Mouse (Mus musculus): Measurements from ENCODE around the gene Ccser1. TPM values are rescaled to one million over a fixed set of nuclear protein-coding genes. Genes with fewer than 3 reads are reported as not detected.

The Ccser1 gene
- polyA plus RNA-seq, 1 experiment from 2014 or later: 6.1 TPM

DNA sequence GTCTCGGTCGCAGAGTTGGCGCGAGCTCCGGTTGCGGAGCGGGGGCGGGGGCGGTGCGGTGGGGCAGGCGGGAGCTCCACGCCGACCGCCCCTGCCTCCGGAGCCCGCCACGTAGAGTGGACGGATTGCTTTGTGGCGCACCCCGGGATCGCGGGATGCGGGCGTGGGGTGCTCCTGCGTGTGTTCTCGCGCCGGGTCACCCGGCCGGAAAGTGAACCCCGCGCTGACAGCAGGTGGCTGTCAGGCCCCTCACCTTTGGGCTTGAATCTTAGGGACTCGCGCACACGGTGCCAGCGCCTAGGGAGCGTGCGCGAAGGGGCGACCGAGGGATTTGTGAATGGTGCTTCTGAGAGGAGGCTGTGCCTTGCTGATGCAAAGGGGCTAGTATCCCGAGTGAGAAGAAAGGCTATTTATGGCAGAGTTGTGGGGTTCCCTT is 650 bp downstream of the Ccser1 start:
- Histone ChIP-seq H3K27ac (peak overlapping the region; percentile 36; the same call in 1 of the 2 replicates), H3K4me3 (replicated peaks) (peak overlapping the region; percentile 51), H3K4me2 (peak overlapping the region; percentile 74), H3K27me3 (replicated peaks) (no peaks in the 10 kb centered on the region), H3K9ac (peak overlapping the region; percentile 47; the same call in 1 of the 2 replicates), H3K36me3 (no peaks in the 10 kb centered on the region), H3K4me1 (peaks cover 3% of the 10 kb centered on the region; the same call in 1 of the 2 replicates), H3K9me3 (no peaks in the 10 kb centered on the region)
- WGBS: under 1% methylated on average over 42 of the region's 42 CpGs
- ATAC-seq (ENCODE audit: insufficient read depth, low FRiP score, low read depth): peak; percentile 38; the same call in 1 of the 2 replicates

DNA sequence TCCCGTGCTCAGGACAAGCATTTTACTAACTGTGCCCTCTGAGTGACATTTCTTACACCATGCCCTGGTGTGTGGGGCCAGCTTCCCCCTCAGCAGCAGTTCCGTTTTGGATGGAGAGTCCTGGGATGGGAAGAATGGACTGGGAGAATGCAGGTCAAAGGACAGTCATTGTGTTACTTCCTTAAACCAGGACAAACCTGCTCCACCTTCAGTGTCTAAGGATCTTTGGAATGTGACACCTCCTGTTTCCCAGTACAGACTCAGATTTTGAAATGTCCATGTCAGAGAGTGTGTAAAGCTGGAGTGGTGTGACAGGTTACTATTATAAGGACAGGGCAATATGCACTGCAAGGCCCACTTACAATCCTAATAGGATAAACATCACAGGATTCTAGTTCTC is 8.9 kb downstream of the Ccser1 start:
- Histone ChIP-seq H3K4me3 (replicated peaks) (no peak overlapping the region), H3K4me1 (0 out of 2 replicates have a peak, but pooled peaks cover 2% of the 10 kb centered on the region), H3K9me3 (no peaks in the 10 kb centered on the region), H3K4me2 (no peak overlapping the region), H3K27me3 (replicated peaks) (no peaks in the 10 kb centered on the region), H3K36me3 (no peaks in the 10 kb centered on the region), H3K27ac (no peak overlapping the region), H3K9ac (no peak overlapping the region)
- ATAC-seq (ENCODE audit: insufficient read depth, low FRiP score, low read depth): no peak
- 59% methylated on average over 2 of the region's 2 CpGs for WGBS

DNA sequence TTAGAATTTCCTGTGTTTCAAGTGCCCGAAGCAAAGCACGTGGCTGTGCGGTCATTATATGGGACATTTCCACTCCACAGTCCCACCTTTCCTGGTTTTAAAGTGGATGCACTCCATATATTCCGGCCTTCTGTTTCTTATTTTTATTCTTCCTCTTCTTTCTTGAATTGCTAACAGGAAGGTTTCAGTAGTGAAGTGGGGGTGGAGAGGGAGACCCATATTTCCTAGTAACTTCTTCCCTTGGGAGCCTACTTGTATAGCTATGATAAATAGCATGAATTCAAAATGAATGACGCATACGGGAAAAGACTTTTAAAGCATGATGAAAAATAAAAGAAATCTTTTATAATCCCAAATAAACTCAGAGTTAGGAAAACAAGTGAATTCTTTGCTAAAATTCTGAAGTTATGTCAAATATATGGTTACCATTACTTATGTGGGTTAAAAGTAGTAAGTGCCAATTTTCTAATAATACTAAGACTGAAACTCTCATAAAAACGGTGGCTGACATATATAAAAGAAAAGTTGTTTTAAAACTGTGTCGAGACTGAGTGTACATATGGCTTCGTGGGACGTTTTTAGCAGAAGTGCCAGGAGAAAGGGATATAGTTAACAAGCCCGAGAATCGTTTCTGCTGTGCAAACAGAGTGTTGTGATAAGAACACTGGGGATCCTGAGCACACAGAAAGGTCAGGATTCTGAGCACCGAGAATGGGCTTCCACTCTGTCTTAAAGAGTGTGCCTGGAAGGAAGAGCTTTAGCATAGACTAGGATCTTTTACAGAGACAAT is 11.7 kb downstream of the Ccser1 start:
- WGBS: 60% methylated on average over 13 of the region's 13 CpGs
- no peak for ATAC-seq (ENCODE audit: insufficient read depth, low FRiP score, low read depth)
- Histone ChIP-seq H3K4me3 (replicated peaks) (no peak overlapping the region), H3K9me3 (no peaks in the 10 kb centered on the region), H3K4me2 (no peak overlapping the region), H3K27ac (no peak overlapping the region), H3K4me1 (0 out of 2 replicates have a peak, but pooled peaks cover 2% of the 10 kb centered on the region), H3K9ac (no peak overlapping the region), H3K36me3 (no peaks in the 10 kb centered on the region), H3K27me3 (replicated peaks) (no peaks in the 10 kb centered on the region)

DNA sequence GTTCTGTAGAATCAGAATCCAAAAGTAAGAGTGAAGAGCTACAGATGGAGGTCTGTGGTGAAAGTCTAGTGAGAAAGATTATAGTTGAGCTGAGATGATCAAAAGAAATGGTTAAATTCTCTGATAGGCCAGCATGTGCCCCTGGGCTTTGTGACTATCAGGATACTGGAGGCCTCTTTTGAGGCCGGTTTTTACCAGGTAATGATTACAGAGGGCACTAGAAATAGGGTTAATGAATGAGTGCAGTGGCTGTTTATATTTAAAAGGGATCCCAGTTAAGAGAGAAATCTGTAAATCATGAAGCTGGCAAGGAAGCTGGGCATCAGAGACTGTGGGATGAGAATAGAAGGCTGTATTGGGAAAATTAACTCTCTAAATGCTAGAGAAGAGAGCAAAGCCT is 23.2 kb downstream of the Ccser1 start:
- Histone ChIP-seq H3K9ac (no peak overlapping the region), H3K27ac (no peak overlapping the region), H3K4me3 (replicated peaks) (no peak overlapping the region), H3K4me2 (no peak overlapping the region), H3K36me3 (no peaks in the 10 kb centered on the region), H3K9me3 (no peaks in the 10 kb centered on the region), H3K27me3 (replicated peaks) (no peaks in the 10 kb centered on the region), H3K4me1 (no peaks in the 10 kb centered on the region)
- ATAC-seq (ENCODE audit: insufficient read depth, low FRiP score, low read depth): no peak
- 45% methylated on average over 1 of the region's 1 CpGs for WGBS

DNA sequence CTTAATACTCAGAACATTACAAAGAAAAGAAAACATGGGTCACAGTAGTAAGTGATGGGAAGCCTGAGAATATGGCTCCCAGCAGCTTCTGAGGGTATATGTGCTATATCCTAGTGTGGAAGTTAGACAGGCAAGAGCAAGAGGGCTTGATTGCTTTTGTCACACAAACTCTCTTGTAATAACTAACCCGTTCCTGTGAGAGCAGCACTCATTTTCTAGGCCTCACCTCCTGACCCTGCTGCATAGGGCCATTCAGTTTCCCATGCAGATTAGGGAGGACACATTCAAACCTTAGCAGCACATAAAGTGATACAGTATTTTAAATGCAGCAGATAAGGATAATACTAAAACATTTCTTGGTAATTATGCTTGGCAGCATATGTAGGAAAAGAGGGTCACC is 25.9 kb downstream of the Ccser1 start:
- 30% methylated on average over 1 of the region's 1 CpGs for WGBS
- H3K4me3 ChIP-seq (replicated peaks): no peak overlapping the region
- H3K9ac ChIP-seq: no peak overlapping the region
- ATAC-seq (ENCODE audit: insufficient read depth, low FRiP score, low read depth): no peak
- no peaks in the 10 kb centered on the region for H3K36me3 ChIP-seq
- H3K4me2 ChIP-seq: no peak overlapping the region
- H3K27me3 ChIP-seq (replicated peaks): no peaks in the 10 kb centered on the region
- no peaks in the 10 kb centered on the region for H3K9me3 ChIP-seq
- H3K27ac ChIP-seq: no peak overlapping the region
- no peaks in the 10 kb centered on the region for H3K4me1 ChIP-seq

DNA sequence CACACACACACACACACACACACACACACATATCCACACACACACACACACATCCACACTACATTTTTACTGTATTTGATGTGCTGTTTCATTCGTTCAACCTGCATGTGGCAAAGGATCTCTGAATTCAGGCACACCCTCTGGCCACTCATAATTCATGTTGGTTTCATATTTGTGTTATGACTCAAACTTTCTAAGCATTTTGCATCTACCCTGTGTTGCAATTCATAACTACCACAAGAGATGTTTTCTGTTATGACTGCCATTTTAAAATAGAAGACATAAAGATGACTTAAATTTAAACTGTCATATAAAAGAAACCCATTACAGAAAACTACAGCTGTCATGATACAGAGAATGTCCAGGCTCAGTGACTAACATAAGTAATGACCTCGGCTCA is 26.5 kb downstream of the Ccser1 start:
- 64% methylated on average over 2 of the region's 2 CpGs for WGBS
- H3K9me3 ChIP-seq: no peaks in the 10 kb centered on the region
- H3K4me3 ChIP-seq (replicated peaks): no peak overlapping the region
- no peaks in the 10 kb centered on the region for H3K27me3 ChIP-seq (replicated peaks)
- no peak overlapping the region for H3K27ac ChIP-seq
- no peak overlapping the region for H3K4me2 ChIP-seq
- no peak overlapping the region for H3K9ac ChIP-seq
- no peaks in the 10 kb centered on the region for H3K36me3 ChIP-seq
- ATAC-seq (ENCODE audit: insufficient read depth, low FRiP score, low read depth): no peak
- H3K4me1 ChIP-seq: no peaks in the 10 kb centered on the region

DNA sequence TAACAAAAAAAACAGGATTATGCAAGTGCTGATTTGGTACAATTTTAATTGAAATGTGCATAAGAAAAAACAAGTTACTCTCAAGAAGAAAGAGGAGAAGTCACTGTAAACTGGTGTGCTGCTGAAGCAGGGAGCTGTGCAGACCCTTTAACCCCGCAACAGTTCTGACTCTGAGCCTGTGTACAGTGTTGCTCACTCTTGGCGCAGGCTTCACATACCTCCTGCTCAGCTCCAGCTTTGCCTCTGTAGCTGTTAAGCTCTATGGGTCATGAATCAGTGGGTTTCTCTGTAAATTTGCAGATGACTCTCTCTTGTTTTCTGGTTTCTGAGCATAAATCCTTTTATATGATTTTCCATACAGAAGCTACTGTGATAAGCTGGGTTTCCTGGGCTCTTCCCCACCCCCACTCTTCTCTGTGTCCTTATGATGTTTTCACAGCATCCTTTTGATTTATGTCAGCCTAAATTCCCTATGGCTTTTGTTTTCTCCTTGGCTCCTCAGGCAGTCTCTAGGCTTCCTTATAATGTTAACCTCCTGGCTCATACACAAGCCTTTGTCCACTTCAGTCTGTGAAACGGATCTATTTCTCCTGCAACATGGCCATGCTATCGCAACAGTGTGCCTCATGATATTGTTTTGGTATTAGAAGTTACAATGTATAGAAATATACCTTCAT is 30.1 kb downstream of the Ccser1 start:
- Histone ChIP-seq H3K9ac (no peak overlapping the region), H3K36me3 (no peaks in the 10 kb centered on the region), H3K4me1 (no peaks in the 10 kb centered on the region), H3K4me2 (no peak overlapping the region), H3K4me3 (replicated peaks) (no peak overlapping the region), H3K27ac (no peak overlapping the region), H3K9me3 (no peaks in the 10 kb centered on the region), H3K27me3 (replicated peaks) (no peaks in the 10 kb centered on the region)
- WGBS: 63% methylated on average over 4 of the region's 4 CpGs
- no peak for ATAC-seq (ENCODE audit: insufficient read depth, low FRiP score, low read depth)

DNA sequence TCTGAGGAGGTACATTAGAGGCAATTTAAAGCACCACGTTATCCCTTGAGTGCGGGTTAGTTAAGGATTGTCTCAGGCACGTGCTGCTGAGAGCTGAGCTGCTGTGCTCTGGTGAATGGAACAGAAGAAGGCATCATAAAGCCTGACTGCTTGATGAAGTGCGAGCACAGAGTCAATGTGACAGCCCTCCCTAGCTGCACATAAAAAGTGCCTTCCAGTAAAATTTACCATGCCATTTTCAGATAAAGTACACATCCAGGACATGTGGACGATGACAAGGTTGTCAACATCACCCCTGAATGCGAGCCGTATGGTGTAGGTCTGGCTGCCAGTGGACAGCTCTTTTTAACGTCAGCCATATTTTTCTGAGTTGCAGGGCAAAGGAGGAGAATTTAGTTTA is 35.6 kb downstream of the Ccser1 start:
- H3K4me2 ChIP-seq: no peak overlapping the region
- ATAC-seq (ENCODE audit: insufficient read depth, low FRiP score, low read depth): no peak
- H3K27ac ChIP-seq: no peak overlapping the region
- H3K36me3 ChIP-seq: no peaks in the 10 kb centered on the region
- H3K4me3 ChIP-seq (replicated peaks): no peak overlapping the region
- no peaks in the 10 kb centered on the region for H3K4me1 ChIP-seq
- H3K27me3 ChIP-seq (replicated peaks): no peaks in the 10 kb centered on the region
- H3K9me3 ChIP-seq: no peaks in the 10 kb centered on the region
- WGBS: 50% methylated on average over 8 of the region's 8 CpGs
- no peak overlapping the region for H3K9ac ChIP-seq

DNA sequence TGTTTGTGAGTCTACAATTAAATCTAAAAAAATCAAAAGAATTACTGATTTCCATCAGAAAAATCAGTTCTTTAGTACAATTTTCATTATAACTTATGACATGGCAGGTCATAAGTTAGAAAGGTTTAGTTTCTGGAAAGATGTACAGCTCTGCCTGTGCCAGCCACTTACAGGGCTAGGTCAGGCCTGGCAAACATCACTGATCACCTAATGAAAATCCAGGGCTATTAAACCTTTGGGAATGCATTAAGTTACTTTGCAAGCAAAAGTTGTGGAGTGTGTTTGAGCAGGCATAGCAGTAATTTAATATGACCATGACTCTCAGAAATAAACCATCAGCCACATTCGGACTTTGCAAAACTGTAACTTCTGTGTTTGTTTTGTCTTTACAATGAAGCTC is 36.4 kb downstream of the Ccser1 start:
- H3K9me3 ChIP-seq: no peaks in the 10 kb centered on the region
- H3K4me3 ChIP-seq (replicated peaks): no peak overlapping the region
- H3K27ac ChIP-seq: no peak overlapping the region
- H3K36me3 ChIP-seq: no peaks in the 10 kb centered on the region
- 34% methylated on average over 1 of the region's 1 CpGs for WGBS
- H3K9ac ChIP-seq: no peak overlapping the region
- ATAC-seq (ENCODE audit: insufficient read depth, low FRiP score, low read depth): no peak
- H3K27me3 ChIP-seq (replicated peaks): no peaks in the 10 kb centered on the region
- H3K4me1 ChIP-seq: no peaks in the 10 kb centered on the region
- H3K4me2 ChIP-seq: no peak overlapping the region

DNA sequence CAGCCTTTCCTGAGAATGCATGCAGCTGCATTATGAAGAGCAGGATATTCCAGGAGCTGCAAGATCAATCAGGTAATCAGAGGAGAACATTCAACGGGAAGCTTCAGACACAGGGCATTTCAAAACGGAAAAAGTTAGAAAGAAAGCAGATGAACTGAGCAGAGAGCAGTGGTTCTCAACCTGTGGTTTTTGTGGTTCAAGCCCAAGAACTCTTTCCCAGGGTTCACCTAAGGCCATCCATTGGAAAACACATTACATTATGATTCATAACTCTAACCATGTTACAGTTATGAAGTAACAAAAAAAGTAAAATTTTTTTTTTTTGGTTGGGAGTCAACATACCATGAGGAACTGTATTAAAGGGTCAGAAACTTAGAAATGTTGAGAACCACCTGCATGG is 37.6 kb downstream of the Ccser1 start:
- no peaks in the 10 kb centered on the region for H3K4me1 ChIP-seq
- H3K4me3 ChIP-seq (replicated peaks): no peak overlapping the region
- H3K9ac ChIP-seq: no peak overlapping the region
- H3K27ac ChIP-seq: no peak overlapping the region
- ATAC-seq (ENCODE audit: insufficient read depth, low FRiP score, low read depth): no peak
- no peaks in the 10 kb centered on the region for H3K36me3 ChIP-seq
- WGBS: 53% methylated on average over 2 of the region's 2 CpGs
- no peaks in the 10 kb centered on the region for H3K9me3 ChIP-seq
- H3K27me3 ChIP-seq (replicated peaks): no peaks in the 10 kb centered on the region
- no peak overlapping the region for H3K4me2 ChIP-seq

DNA sequence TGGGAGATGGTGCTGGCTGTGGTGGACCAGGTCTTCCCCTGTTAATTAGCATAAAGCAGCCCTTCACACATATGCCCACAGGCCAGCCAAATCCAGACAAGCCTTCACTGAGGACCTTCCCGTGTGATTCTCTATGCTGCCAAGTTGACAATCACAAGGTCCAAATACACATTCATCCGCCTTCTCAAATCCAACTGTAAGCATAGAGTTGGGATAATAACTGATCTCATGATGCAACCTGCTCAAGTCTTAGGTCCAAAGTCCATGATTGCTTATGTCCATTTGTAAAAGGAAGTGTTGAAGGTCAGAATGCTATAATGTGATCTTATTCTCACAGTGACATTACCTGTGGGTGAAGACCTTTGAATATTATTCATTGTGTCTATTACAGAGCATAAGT is 43.4 kb downstream of the Ccser1 start:
- ATAC-seq (ENCODE audit: insufficient read depth, low FRiP score, low read depth): no peak
- no peaks in the 10 kb centered on the region for H3K27me3 ChIP-seq (replicated peaks)
- H3K9ac ChIP-seq: no peak overlapping the region
- H3K27ac ChIP-seq: no peak overlapping the region
- no peak overlapping the region for H3K4me3 ChIP-seq (replicated peaks)
- no peaks in the 10 kb centered on the region for H3K9me3 ChIP-seq
- no peaks in the 10 kb centered on the region for H3K4me1 ChIP-seq
- H3K36me3 ChIP-seq: no peaks in the 10 kb centered on the region
- 68% methylated on average over 2 of the region's 2 CpGs for WGBS
- H3K4me2 ChIP-seq: no peak overlapping the region

DNA sequence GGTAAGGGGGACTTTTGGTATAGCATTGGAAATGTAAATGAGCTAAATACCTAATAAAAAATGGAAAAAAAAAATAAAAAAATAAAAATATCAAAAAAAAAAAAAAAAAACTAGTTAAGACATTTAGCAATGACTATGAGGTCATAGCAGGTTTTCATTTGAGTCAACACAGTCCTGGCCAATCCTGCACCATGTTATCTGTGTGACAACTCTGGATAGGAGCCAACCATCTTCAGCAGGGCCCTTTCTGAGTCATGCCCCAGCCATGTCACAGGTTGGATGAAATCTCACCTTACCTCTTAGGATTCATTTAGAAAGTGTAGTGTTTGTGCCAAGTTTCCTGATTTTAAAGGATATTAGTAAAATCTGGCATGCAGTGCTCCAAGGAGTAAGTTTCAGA is 45.2 kb downstream of the Ccser1 start:
- no peak for ATAC-seq (ENCODE audit: insufficient read depth, low FRiP score, low read depth)

More for the DNA sequence above, 45.2 kb downstream of the Ccser1 start:
- H3K27ac ChIP-seq: no peak overlapping the region
- no peak overlapping the region for H3K4me3 ChIP-seq (replicated peaks)
- H3K27me3 ChIP-seq (replicated peaks): no peaks in the 10 kb centered on the region
- no peak overlapping the region for H3K4me2 ChIP-seq
- H3K4me1 ChIP-seq: no peaks in the 10 kb centered on the region
- no peaks in the 10 kb centered on the region for H3K36me3 ChIP-seq
- no peaks in the 10 kb centered on the region for H3K9me3 ChIP-seq
- H3K9ac ChIP-seq: no peak overlapping the region
